Mouse (Mus musculus): ENCODE data around the gene Herc4.
A peak's percentile ranks its signal among the peaks of the same experiment; 100 is the strongest.
"Not testable (repeated sequence)": the region's sequence is repeated elsewhere in the genome, so short reads cannot be mapped to it uniquely, and the experiment has no call there.

Gene Herc4

GRCm38 (mm10) chr10:63258696-63259095 is 15.1 kb downstream of the Herc4 start:
- DNase-seq: no peak

DNA sequence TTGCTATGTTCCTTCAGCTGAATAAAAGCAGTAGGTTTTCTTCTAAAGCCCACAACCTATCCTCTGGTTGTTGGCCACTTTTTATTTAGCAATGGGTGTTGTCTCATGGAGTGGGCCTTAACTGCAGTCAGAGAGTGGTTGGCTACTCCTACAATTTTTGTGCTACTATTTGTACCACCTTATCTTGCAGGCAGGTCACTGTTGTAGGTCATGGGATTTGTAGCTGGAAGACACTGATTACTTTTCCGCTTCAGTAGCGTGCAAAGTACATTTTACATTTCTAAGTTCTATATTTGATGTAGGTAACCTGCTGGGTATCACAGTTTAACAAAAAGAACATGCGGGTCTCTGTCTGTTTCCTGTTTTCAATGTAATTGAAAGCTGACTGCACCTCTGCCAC is 15.7 kb downstream of the Herc4 start:
- no peak for DNase-seq

DNA sequence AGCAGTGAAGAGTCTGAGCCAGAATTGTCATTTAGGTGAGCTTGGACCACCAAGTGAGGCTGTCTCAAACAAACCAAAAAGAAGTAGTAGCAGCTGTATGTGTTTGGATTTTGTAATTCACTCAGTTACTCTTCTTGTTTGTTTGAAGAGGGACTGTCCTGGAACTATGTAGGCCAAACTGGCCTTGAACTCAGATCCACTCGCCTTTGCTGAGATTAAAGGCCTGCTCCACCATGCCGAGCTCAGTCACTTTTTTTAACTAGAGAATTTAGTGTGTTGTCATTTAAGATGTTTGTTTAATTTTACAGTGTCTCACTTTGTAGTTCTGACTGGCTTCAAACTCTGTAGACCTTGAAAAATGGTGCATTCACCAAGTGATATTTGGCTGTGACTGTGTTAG is 24.3 kb downstream of the Herc4 start:
- no peak for DNase-seq

GRCm38 (mm10) chr10:63272401-63272800 is 28.8 kb downstream of the Herc4 start:
- no peak for DNase-seq

- DNase-seq: no peak
These were observed 29.3 kb downstream of the Herc4 start for GRCm38 (mm10) chr10:63272868-63273267.

DNA sequence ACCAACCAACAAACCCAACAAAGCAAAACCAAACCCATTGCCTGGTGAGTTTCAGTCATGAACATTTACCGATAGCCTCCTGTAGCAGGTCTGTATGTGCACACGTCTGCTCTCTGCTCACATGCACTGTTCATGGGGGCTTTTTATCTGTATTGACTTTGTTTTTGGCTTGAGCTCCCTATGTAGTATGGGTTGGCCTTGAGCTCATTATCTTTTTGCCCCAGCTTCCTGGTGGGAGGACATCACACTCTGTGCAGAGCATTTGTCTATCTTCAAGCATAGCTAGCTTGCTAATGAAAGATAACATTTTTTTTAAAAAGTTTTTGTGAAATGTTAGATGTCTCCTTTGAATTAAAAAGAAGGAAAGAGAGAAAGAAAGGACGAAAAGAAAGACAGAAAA is 33.4 kb downstream of the Herc4 start:
- DNase-seq: no peak

DNA sequence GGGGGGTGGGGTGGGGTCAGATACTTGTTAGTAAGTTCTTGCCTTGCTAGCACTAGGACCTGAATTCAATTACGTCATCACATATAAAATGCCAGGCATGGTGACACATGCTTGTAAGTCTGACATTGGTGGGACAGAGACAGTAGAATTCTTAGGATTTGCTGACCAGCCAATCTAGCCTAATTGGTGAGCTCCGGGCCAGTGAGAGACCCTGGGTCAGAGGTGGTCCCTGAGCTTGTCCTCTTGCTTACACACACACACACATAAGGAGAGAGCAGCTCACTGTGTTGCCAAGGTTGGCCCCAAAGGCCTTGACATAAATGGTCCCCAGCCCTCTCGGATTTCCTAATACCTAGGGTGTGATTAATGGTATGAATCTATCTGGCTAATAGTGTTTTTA is 36.2 kb downstream of the Herc4 start:
- no peak for DNase-seq

- DNase-seq: no peak
These were observed 38.8 kb downstream of the Herc4 start for GRCm38 (mm10) chr10:63282417-63282816.

- DNase-seq: no peak
These were observed 39.2 kb downstream of the Herc4 start for GRCm38 (mm10) chr10:63282846-63283245.

DNA sequence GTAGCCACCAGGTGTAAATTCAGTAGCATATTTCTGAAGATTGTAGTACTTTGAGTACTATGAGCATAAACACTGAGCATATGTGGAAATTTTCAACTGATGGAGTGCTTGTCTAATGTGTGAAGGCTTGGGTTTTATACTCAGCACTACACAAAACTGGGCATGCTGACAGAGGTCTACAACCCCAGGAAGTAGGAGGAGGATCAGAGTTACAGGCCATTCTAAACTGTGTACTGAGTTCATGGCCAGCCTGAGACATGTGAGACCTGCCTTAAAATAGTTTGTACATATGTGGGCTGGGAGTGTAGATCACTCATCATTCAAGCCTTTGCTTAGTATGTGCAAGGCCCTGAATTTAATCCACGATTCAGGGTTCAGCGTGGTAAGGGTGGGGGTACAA is 58.7 kb downstream of the Herc4 start:
- DNase-seq: no peak

DNA sequence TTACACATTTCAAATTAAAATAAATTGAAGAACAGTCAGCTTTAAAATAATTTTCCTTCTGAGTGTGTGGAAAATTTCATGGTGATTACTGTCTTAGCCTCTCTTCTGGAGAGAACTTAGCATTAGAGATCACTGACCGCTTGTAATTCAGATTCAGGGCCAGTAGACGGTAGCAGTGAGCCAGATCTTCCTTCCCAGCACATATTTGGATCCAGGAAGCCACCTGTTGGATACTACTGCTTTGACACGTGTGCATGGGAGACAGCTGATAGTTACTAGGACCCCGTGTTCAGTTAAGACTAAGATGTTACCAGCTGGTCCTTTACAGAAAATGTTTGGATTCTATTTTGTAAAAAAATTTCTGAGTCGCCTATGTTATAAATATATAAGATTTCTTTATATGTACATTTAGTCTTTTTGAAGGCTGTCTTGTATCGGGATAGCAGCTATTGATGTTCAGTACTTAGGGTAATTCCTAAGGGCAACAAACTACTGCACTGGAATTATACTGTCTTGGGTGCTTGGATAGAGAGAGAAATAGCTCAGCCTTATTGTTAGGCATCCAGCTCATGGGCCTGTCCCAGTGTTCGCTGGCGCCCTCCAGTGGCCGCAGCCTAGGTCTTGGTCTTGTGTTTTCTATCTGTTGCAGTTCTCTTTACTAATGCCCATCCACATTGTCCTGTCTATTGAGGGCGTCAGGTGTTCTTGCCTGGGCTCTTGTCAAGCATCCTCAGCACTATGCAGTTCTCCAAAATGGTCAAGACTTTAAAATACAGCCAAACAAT is 65.2 kb downstream of the Herc4 start:
- DNase-seq: peak; percentile 72 to 80

DNA sequence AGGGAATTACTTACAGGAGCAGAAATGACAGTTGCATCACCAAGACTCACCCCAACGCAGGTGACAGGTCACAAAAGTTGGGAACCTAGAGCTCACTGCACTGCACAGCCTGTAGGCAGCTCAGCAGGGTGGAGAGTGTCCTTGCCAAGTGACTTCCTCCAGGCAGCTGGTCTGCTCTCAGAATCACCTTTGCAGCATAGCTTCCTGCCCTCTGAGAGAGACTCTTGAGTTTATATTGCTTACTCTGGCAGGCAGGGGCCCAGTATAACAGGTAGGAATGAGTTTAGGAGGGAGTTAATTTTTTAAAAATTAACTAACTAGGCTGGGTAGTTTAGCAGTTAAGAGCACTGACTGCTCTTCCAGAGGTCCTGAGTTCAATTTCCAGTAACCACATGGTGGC is 70.1 kb downstream of the Herc4 start:
- DNase-seq: no peak

DNA sequence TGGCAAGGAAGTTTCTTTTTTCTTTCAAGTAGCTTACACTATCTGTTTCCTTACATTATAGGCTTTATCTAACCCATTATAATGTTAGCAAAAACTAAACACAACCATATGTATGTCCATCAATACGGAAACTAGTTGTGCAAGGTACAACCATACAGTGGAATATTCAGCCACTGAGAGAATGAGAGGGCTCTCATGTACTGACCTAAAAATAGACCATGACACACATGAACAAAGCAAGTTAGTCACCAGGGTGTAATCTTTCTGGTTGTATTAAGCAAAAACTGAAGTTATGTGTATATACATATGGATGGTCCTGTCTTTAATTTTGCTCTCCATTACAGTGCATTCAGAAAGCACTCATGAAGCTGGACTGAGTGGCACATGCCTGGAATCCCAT is 83.5 kb downstream of the Herc4 start:
- no peak for DNase-seq

DNA sequence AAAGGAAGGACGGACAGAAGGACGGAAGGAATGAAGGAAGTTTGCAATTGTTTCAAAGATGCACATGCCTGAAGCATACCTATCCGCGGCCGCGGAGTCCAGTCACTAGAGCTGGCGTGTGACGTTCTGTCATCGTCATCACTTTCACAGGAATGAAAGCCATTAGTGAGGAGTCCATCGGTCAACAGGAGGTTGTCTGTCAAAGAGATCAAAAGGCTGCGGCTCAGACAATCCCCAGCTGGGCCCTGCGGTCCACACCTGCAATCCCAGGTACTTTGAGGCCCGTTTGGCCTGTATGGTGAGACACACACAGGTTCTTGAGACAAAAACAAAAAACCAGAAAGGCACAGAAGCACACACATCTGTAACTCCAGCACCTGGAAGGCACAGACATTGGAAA is 93.3 kb downstream of the Herc4 start:
- DNase-seq: peak; percentile 6 to 16

GRCm38 (mm10) chr10:63337326-63337725 is 93.7 kb downstream of the Herc4 start:
- DNase-seq: no peak

DNA sequence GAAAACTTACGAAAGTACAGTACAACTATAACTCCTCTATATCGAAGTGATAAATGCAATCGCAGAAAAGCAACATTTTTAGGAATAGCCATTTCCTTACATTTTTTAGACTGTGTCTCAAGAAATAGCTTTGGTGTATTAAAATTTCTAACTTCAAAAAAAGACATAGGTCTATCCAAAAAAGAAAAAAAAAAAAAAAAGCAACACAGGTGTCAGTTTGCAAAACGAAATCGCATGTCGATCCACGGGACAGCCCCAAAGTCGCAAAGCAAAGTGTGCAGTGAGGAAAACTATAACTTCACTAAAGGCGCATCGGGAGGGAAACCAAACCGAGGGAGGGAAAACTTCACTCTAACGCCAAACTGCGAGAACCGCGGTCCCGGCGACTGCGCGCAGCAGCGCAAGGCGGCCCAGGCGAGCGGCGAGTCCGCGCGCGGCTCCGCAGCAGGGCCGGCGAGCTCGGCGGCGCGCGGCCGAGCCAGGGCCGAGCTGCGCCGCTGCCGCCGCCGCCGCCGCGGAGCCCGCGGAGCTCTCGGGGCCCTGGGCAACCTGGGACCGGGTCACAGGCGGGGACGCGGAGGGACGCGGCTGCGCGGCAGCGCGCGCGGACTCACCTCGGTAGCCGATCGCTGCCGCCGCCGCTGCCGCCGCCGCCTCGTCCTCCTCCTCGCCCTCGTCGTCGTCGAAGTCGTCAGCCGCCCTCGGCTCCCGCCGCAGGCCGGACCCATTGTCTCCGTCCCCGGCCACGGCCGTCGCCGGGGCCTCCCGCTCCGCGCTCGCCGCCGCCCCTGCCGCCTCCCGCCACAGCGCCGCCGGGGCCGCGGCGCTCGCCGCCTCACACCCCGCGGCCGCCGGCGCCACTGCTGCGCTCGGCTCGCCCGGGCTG is 94.6 kb downstream of the Herc4 start:
- DNase-seq: peak; percentile 65 to 78

GRCm38 (mm10) chr10:63338914-63339643 is 95.5 kb downstream of the Herc4 start:
- DNase-seq: peak; percentile 87 to 95

GRCm38 (mm10) chr10:63341351-63341750 is 97.7 kb downstream of the Herc4 start:
- DNase-seq: no peak

GRCm38 (mm10) chr10:63344751-63345150 is 101.1 kb downstream of the Herc4 start:
- DNase-seq: no peak

DNA sequence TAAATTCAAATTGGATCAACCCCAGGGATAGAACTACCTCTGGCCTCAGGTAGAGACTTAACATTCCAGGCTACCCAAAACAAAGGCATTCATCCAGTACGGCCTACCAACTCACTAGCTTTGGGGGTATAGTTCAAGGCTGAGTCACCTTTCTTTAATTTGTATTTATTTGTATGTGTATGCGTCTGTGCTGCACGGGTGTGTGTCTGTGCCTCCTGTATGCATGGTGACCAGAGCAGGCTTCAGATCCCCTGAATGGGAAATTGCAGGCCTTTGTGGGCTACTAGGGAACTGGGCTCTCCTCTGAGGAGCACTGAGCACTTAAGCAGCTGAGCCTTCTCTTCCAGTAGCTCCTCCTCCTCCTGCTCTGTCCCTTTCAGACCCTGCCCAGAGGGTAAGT is 104.7 kb downstream of the Herc4 start:
- DNase-seq: no peak

DNA sequence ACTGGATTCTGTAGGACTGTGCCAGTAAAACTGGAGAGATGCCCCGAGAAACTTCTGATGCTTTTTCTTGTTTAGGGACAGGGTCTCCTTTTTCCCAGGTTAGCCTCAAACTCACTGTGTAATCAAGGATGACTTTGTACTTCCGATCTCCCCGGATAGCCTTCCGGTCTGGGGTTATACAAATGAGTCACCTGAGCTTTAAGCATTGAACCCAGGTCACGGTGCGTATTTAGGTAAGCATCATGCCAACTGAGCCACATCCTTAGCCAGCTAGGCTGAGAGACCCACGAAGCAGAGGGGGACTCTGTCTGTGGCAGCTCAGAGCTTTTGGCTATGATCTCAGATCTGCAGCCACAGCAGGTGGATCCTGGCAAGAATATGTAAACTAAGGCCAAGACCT is 107.1 kb downstream of the Herc4 start:
- no peak for DNase-seq

DNA sequence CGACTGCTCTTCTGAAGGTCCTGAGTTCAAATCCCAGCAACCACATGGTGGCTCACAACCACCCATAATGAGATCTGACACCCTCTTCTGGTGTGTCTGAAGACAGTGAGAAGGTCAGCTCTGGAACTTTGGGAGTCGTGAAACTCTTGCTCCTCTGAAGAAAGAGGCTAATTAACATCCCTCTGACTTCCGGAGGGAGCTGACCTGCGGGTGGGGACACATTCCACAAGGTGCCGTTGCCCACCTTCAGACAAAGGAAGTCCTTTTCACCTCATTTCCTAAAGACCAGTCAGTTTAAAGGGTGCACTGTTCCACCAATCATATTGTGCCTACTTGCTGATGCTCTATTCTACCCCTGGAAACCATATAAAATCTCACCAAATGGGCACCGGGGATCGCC is 107.5 kb downstream of the Herc4 start:
- not testable (repeated sequence) for DNase-seq

GRCm38 (mm10) chr10:63352111-63352510 is 108.5 kb downstream of the Herc4 start:
- DNase-seq: no peak

All from cerebellum, adult 18-20 months (tissue).